Mouse (Mus musculus) heart, postnatal 0 days (tissue): Measurements from ENCODE around the gene Gm14403.
"Not testable (repeated sequence)": the region's sequence is repeated elsewhere in the genome, so short reads cannot be mapped to it uniquely, and the experiment has no call there.

Source experiments
- CTCF ChIP-seq: IDR thresholded peaks from 2 replicates; pipeline ENCODE4 v1.5.1; 2016; ENCODE audit warnings: antibody characterized with exemption, control low read depth, low read depth
- EP300 ChIP-seq: IDR thresholded peaks from 2 replicates; pipeline ENCODE4 v1.6.1; 2016; ENCODE audit warnings: antibody characterized with exemption, low read depth

GRCm38 (mm10) chr2:177472261-177472660 is 25.8 kb upstream of the Gm14403 start:
- TF ChIP-seq EP300, CTCF: not testable (repeated sequence)
